Mouse (Mus musculus) heart, adult 2 months (tissue): Measurements from ENCODE around the gene Atp6v1e2. TPM values are rescaled to one million over a fixed set of nuclear protein-coding genes. Genes with fewer than 3 reads are reported as not detected.

Experiments used
- DNase-seq, 2 experiments: peaks; one replicate each; pipeline ENCODE4 v3.0.0; 2021
- H3K27ac ChIP-seq: fragments of 200-600 bp; 2 replicates; pipeline ENCODE4 v1.8.1; 2022
- H3K27me3 ChIP-seq: fragments of 200-500 bp; 2 replicates; pipeline ENCODE4 v1.6.1; 2012; ENCODE audit warnings: mild to moderate bottlenecking, low read length, inconsistent platforms, mixed read lengths; ENCODE audit not compliant: control insufficient read depth, insufficient read depth
- H3K36me3 ChIP-seq: fragments of 200-500 bp; 2 replicates; pipeline ENCODE4 v1.6.1; 2012; ENCODE audit warnings: low read length, inconsistent platforms; ENCODE audit not compliant: control insufficient read depth, insufficient read depth
- H3K4me1 ChIP-seq: fragments of 200-500 bp; 2 replicates; pipeline ENCODE4 v1.6.1; 2011; ENCODE audit warnings: low read length; ENCODE audit not compliant: control insufficient read depth, insufficient read depth
- H3K4me3 ChIP-seq: fragments of 200-600 bp; 2 replicates; pipeline ENCODE4 v1.8.1; 2022
- H3K79me2 ChIP-seq: fragments of 200-500 bp; replicated peaks from 2 replicates; pipeline ENCODE4 v1.6.1; 2012; ENCODE audit warnings: mild to moderate bottlenecking, inconsistent platforms, low read length, moderate library complexity, mixed read lengths; ENCODE audit not compliant: control insufficient read depth, insufficient read depth
- H3K9ac ChIP-seq: fragments of 200-500 bp; 2 replicates; pipeline ENCODE4 v1.6.1; 2012; ENCODE audit warnings: low read depth, mild to moderate bottlenecking, control low read depth, inconsistent platforms, low read length, mixed read lengths
- CTCF ChIP-seq: fragments of 200-600 bp; IDR thresholded peaks from 2 replicates; pipeline ENCODE4 v1.8.1; 2022; ENCODE audit warnings: antibody characterized with exemption, mild to moderate bottlenecking, moderate library complexity
- EP300 ChIP-seq: fragments of 200-500 bp; IDR thresholded peaks from 2 replicates; pipeline ENCODE4 v1.6.1; 2011; ENCODE audit warnings: low read depth, low read length, control low read depth; ENCODE audit not compliant: insufficient read depth
- POLR2A ChIP-seq: fragments of 200-500 bp; IDR thresholded peaks from 2 replicates; pipeline ENCODE4 v1.6.1; 2011; ENCODE audit warnings: mild to moderate bottlenecking, low read depth, low read length, control low read depth; ENCODE audit not compliant: insufficient read depth
- WGBS: fragments of 180-500 bp; shearing (Covaris S2); methylation state at CpG from one replicate; pipeline ENCODE4 v1.1.7; 2018; 5-methylcytosine and 5-hydroxymethylcytosine counted together
- intact Hi-C: fragments of 180-260 bp; cut with DNase I; formaldehyde crosslinking; loops from one replicate; pipeline ENCODE4 v1.15.1; 2025
- polyA plus RNA-seq: library from polyadenylated mRNA; depleted of rRNA; stranded (reverse); fragments of >200 nt; gene quantifications from 2 replicates; pipeline ENCODE4 v1.2.3, GENCODE M21; 2012
- total RNA-seq, 2 experiments: library from RNA; stranded (reverse); gene quantifications; 2 replicates each; pipeline ENCODE4 v1.2.3; 2021

The Atp6v1e2 gene
- total and polyA plus RNA-seq, 3 experiments, result not detected

GRCm38 (mm10) chr17:86913003-86913607 is 34.6 kb downstream of the Atp6v1e2 start:
- WGBS, result 45% methylated on average over 7 of the region's 7 CpGs
- Histone ChIP-seq H3K4me1 (no peaks in the 10 kb centered on the region), H3K9ac (no peak overlapping the region), H3K4me3 (no peak overlapping the region), H3K27me3 (no peaks in the 10 kb centered on the region), H3K79me2 (no peaks in the 10 kb centered on the region), H3K27ac (no peak overlapping the region), H3K36me3 (no peaks in the 10 kb centered on the region)
- TF ChIP-seq CTCF (no peak), POLR2A (no peak), EP300 (no peak)
- intact Hi-C loops, result no loop called here
- DNase-seq, result peak in 1 of 2 experiments; percentile 5

DNA sequence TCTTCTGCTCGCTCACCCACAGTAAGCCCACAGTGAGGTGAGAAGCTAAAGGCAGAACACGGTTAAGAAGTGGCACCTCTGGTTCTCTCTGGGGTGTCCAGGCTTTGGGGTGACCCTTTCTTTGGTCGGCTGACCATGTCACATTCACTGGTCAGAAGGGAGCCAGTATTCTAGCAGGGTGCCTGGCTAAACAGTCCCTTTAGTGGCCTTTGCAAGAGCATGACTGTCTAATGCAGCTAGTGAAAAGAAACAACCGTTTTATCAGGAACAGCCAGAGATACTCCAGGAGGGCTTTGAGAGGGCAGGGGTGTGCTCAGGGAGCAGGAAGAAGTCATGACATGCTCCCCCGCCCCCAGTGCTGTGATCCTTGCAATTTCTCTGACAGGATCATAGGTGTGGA is 36.4 kb downstream of the Atp6v1e2 start:
- no peaks in the 10 kb centered on the region for H3K79me2 ChIP-seq
- no peaks in the 10 kb centered on the region for H3K27me3 ChIP-seq
- no peaks in the 10 kb centered on the region for H3K36me3 ChIP-seq
- TF ChIP-seq POLR2A (no peak), EP300 (no peak), CTCF (no peak)
- no peak overlapping the region for H3K27ac ChIP-seq
- H3K9ac ChIP-seq, result no peak overlapping the region
- WGBS, result 65% methylated on average over 5 of the region's 5 CpGs
- H3K4me3 ChIP-seq, result no peak overlapping the region
- peak in 1 of 2 experiments; percentile 9 for DNase-seq
- H3K4me1 ChIP-seq, result no peaks in the 10 kb centered on the region
- intact Hi-C loops, result no loop called here

- WGBS, result 53% methylated on average over 14 of the region's 14 CpGs
- intact Hi-C loops, result loop anchor here (2.0 to 5.0 kb wide), 4 partner anchors 78 to 748 kb away; partner anchors contain the start of gene Epas1
- H3K79me2 ChIP-seq, result no peaks in the 10 kb centered on the region
These were observed 37.8 kb downstream of the Atp6v1e2 start for GRCm38 (mm10) chr17:86909733-86910495.

GRCm38 (mm10) chr17:86908316-86908715 is 39.4 kb downstream of the Atp6v1e2 start:
- no peak for TF ChIP-seq CTCF
- TF ChIP-seq POLR2A, result no peak
- no peak for TF ChIP-seq EP300

More at GRCm38 (mm10) chr17:86909733-86910495, 37.8 kb downstream of the Atp6v1e2 start:
- H3K27ac ChIP-seq, result no peak overlapping the region
- H3K27me3 ChIP-seq, result no peaks in the 10 kb centered on the region
- peaks cover 4% of the 10 kb centered on the region for H3K4me1 ChIP-seq
- TF ChIP-seq POLR2A (no peak), CTCF (peak; percentile 67), EP300 (no peak)
- H3K9ac ChIP-seq, result no peak overlapping the region
- no peaks in the 10 kb centered on the region for H3K36me3 ChIP-seq
- DNase-seq, result peak in 1 of 2 experiments; percentile 46
- H3K4me3 ChIP-seq, result no peak overlapping the region

DNA sequence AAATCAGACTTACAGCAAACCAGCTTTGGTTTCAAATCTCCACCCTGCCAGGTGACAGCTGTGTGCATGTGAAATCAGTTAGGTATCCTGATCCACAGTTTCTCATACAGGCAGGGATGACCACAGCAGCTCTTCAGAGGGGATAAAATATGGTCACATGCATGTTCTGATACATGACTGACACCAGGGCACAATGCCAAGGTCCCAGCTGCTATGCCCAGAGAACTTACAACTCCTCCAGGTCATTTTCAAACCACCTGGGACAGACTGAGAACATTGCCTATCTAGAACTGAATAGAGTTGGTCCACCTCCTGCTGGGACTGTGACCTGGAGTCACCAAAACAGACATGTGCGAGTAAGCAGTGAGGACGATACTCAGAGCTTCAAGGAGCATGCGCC is 40.6 kb downstream of the Atp6v1e2 start:
- WGBS, result 85% methylated on average over 3 of the region's 3 CpGs
- intact Hi-C loops, result loop anchor here (2.0 to 5.0 kb wide), 4 partner anchors 75 to 745 kb away; partner anchors contain the start of gene Epas1

More at GRCm38 (mm10) chr17:86908316-86908715, 39.4 kb downstream of the Atp6v1e2 start:
- Histone ChIP-seq H3K36me3 (no peaks in the 10 kb centered on the region), H3K9ac (no peak overlapping the region), H3K4me1 (peaks cover 7% of the 10 kb centered on the region), H3K79me2 (no peaks in the 10 kb centered on the region), H3K27me3 (no peaks in the 10 kb centered on the region), H3K4me3 (no peak overlapping the region), H3K27ac (no peak overlapping the region)
- 78% methylated on average over 8 of the region's 8 CpGs for WGBS
- no peak for DNase-seq
- intact Hi-C loops, result loop anchor here (2.0 to 5.0 kb wide), 4 partner anchors 76 to 746 kb away; partner anchors contain the start of gene Epas1

DNA sequence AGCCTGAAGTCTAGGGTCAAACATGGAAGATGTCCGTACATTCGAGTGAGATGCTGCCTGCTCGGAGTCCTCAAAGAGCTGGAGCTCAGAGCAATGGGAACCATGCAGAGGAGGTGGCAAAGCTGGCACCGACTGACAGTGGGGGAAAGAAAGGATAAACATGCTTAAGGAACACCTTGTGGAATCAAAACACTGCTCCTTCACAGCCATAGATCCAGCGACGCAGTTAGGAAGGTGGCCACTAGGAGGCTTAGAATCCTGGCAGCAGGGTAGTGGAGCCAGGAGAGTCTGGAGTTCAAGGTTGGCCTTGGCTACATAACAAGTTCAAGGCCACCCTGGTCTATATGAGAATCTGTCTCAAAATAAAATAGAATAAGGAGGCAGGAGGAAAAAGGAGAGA is 41.1 kb downstream of the Atp6v1e2 start:
- Histone ChIP-seq H3K27ac (no peak overlapping the region), H3K79me2 (no peaks in the 10 kb centered on the region), H3K9ac (no peak overlapping the region), H3K27me3 (no peaks in the 10 kb centered on the region), H3K36me3 (no peaks in the 10 kb centered on the region), H3K4me3 (no peak overlapping the region), H3K4me1 (peaks cover 7% of the 10 kb centered on the region)
- no peak for DNase-seq
- intact Hi-C loops, result loop anchor here (1.0 to 5.0 kb wide), 6 partner anchors 74 to 744 kb away; partner anchors contain the start of gene Epas1
- no peak for TF ChIP-seq EP300
- no peak for TF ChIP-seq POLR2A
- TF ChIP-seq CTCF, result no peak
- WGBS, result 24% methylated on average over 6 of the region's 6 CpGs

More for the DNA sequence above, 40.6 kb downstream of the Atp6v1e2 start:
- Histone ChIP-seq H3K36me3 (no peaks in the 10 kb centered on the region), H3K9ac (no peak overlapping the region), H3K4me3 (no peak overlapping the region), H3K27ac (no peak overlapping the region), H3K79me2 (no peaks in the 10 kb centered on the region), H3K27me3 (no peaks in the 10 kb centered on the region), H3K4me1 (peaks cover 7% of the 10 kb centered on the region)
- DNase-seq, result no peak
- no peak for TF ChIP-seq CTCF
- no peak for TF ChIP-seq POLR2A
- no peak for TF ChIP-seq EP300
